Mouse (Mus musculus) heart, embryonic 12.5 days (tissue): Measurements from ENCODE around the gene Tbcd. TPM values are rescaled to one million over a fixed set of nuclear protein-coding genes. Genes with fewer than 3 reads are reported as not detected.
A peak's percentile ranks its signal among the peaks of the same experiment; 100 is the strongest.

Experiments
- ATAC-seq: fragments of 200-750 bp; cut with Nextera tagmentation; 2 replicates; pipeline ENCODE4 v1.8.0; 2017; ENCODE audit warnings: moderate TSS enrichment, moderate library complexity; ENCODE audit not compliant: insufficient number of reproducible peaks, low FRiP score
- H3K27ac ChIP-seq: fragments of 300-500 bp; sonication (generic); 2 replicates; pipeline ENCODE4 v1.5.1; 2016; ENCODE audit warnings: mild to moderate bottlenecking, moderate library complexity; ENCODE audit not compliant: poor library complexity, severe bottlenecking
- H3K27me3 ChIP-seq: fragments of 300-500 bp; sonication (generic); replicated peaks from 2 replicates; pipeline ENCODE4 v1.6.1; 2016; ENCODE audit warnings: mild to moderate bottlenecking, moderate library complexity
- H3K36me3 ChIP-seq: fragments of 300-500 bp; sonication (generic); 2 replicates; pipeline ENCODE4 v1.6.1; 2016; ENCODE audit warnings: mild to moderate bottlenecking, moderate library complexity
- H3K4me1 ChIP-seq: fragments of 300-500 bp; sonication (generic); replicated peaks from 2 replicates; pipeline ENCODE4 v1.6.1; 2016; ENCODE audit warnings: mild to moderate bottlenecking
- H3K4me2 ChIP-seq: fragments of 300-500 bp; sonication (generic); 2 replicates; pipeline ENCODE4 v1.6.1; 2016; ENCODE audit warnings: mild to moderate bottlenecking, moderate library complexity
- H3K4me3 ChIP-seq: fragments of 300-500 bp; sonication (generic); 2 replicates; pipeline ENCODE4 v1.5.1; 2016; ENCODE audit warnings: mild to moderate bottlenecking
- H3K9ac ChIP-seq: fragments of 300-500 bp; sonication (generic); 2 replicates; pipeline ENCODE4 v1.6.1; 2016; ENCODE audit warnings: mild to moderate bottlenecking, moderate library complexity
- H3K9me3 ChIP-seq: fragments of 300-500 bp; sonication (generic); replicated peaks from 2 replicates; pipeline ENCODE4 v1.6.1; 2016; ENCODE audit warnings: mild to moderate bottlenecking, moderate library complexity
- whole genome bisulfite sequencing: fragments of 180-500 bp; shearing (Covaris S2); methylation state at CpG from one replicate; pipeline ENCODE4 v1.1.7; 2016; 5-methylcytosine and 5-hydroxymethylcytosine counted together
- polyA plus RNA-seq: library from polyadenylated mRNA; unstranded; fragments of >200 nt; fragmentation: Nextera tagmentation; extraction: Ambion mirVana; gene quantifications from 2 replicates; pipeline ENCODE4 v1.2.1, GENCODE M21; 2016

Tbcd gene
- polyA plus RNA-seq, 1 experiment from 2014 or later = 24.4 TPM

- Histone ChIP-seq H3K9ac (no peak overlapping the region), H3K4me3 (no peak overlapping the region), H3K9me3 (no peaks in the 10 kb centered on the region), H3K27ac (no peak overlapping the region), H3K4me1 (0 out of 2 replicates have a peak, but pooled peaks cover 2% of the 10 kb centered on the region), H3K27me3 (no peaks in the 10 kb centered on the region), H3K4me2 (no peak overlapping the region), H3K36me3 (peaks cover 24% of the 10 kb centered on the region)
- no peak for ATAC-seq
- WGBS = 86% methylated on average over 15 of the region's 15 CpGs
These were observed 27.9 kb downstream of the Tbcd start for GRCm38 (mm10) chr11:121479476-121480203.

GRCm38 (mm10) chr11:121481129-121481528 lies 29.4 kb downstream of the Tbcd start:
- ATAC-seq = no peak
- Histone ChIP-seq H3K4me3 (no peak overlapping the region), H3K9me3 (no peaks in the 10 kb centered on the region), H3K4me1 (no peaks in the 10 kb centered on the region), H3K9ac (no peak overlapping the region), H3K4me2 (no peak overlapping the region), H3K36me3 (peaks cover 21% of the 10 kb centered on the region), H3K27me3 (no peaks in the 10 kb centered on the region), H3K27ac (no peak overlapping the region)
- WGBS = 74% methylated on average over 2 of the region's 2 CpGs

- no peaks in the 10 kb centered on the region for H3K4me1 ChIP-seq
- H3K4me2 ChIP-seq = no peak overlapping the region
- no peak for ATAC-seq
- peaks cover 8% of the 10 kb centered on the region; the same call in 1 of the 2 replicates for H3K36me3 ChIP-seq
- no peak overlapping the region for H3K4me3 ChIP-seq
- no peak overlapping the region for H3K9ac ChIP-seq
- 85% methylated on average over 9 of the region's 9 CpGs for WGBS
- no peak overlapping the region for H3K27ac ChIP-seq
- H3K27me3 ChIP-seq = no peaks in the 10 kb centered on the region
- no peaks in the 10 kb centered on the region for H3K9me3 ChIP-seq
These were observed 34.1 kb downstream of the Tbcd start for GRCm38 (mm10) chr11:121485882-121486281.

- H3K27ac ChIP-seq = no peak overlapping the region
- no peak overlapping the region for H3K4me3 ChIP-seq
- no peak for ATAC-seq
These were observed 38.9 kb downstream of the Tbcd start for GRCm38 (mm10) chr11:121490651-121491050.

DNA sequence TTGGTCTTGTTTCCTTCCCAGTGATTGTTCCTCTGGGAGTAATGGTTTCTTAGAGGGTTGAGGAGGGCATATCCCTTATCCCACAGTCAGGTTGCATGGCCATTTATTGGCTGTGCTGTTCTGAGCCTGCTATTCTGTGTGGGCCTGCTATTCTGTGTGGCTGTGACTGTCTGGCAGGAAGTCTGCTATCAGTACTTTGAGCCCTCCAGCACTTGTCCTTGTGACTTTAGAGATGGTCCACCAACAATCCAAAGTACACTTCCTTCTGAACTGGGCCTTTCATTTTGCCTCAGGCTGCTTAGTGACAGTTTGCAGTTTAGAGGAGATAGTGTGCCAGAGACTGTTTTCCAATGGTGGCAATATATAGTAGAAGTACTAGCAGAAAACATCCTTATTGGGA lies 48.8 kb downstream of the Tbcd start:
- ATAC-seq = no peak
- H3K36me3 ChIP-seq = peaks cover 29% of the 10 kb centered on the region
- peaks cover 31% of the 10 kb centered on the region for H3K4me1 ChIP-seq
- peak overlapping the region; percentile 17; the same call in 1 of the 2 replicates for H3K27ac ChIP-seq
- no peaks in the 10 kb centered on the region for H3K27me3 ChIP-seq
- H3K9ac ChIP-seq = no peak overlapping the region
- no peak overlapping the region for H3K4me3 ChIP-seq
- no peak overlapping the region for H3K4me2 ChIP-seq
- no peaks in the 10 kb centered on the region for H3K9me3 ChIP-seq

More at GRCm38 (mm10) chr11:121490651-121491050, 38.9 kb downstream of the Tbcd start:
- Histone ChIP-seq H3K9ac (no peak overlapping the region), H3K4me1 (peaks cover 5% of the 10 kb centered on the region), H3K27me3 (no peaks in the 10 kb centered on the region), H3K4me2 (no peak overlapping the region), H3K9me3 (no peaks in the 10 kb centered on the region), H3K36me3 (peaks cover 18% of the 10 kb centered on the region)

- 47% methylated on average over 4 of the region's 4 CpGs for WGBS
- no peak overlapping the region for H3K9ac ChIP-seq
- H3K4me2 ChIP-seq = no peak overlapping the region
- H3K4me1 ChIP-seq = peaks cover 24% of the 10 kb centered on the region
- H3K4me3 ChIP-seq = no peak overlapping the region
- no peaks in the 10 kb centered on the region for H3K9me3 ChIP-seq
- no peak for ATAC-seq
- peaks cover 31% of the 10 kb centered on the region for H3K36me3 ChIP-seq
- peak overlapping the region; percentile 17; the same call in 1 of the 2 replicates for H3K27ac ChIP-seq
- no peaks in the 10 kb centered on the region for H3K27me3 ChIP-seq
These were observed 49.8 kb downstream of the Tbcd start for GRCm38 (mm10) chr11:121501525-121501924.

- H3K4me1 ChIP-seq = peaks cover 24% of the 10 kb centered on the region
- 71% methylated on average over 4 of the region's 4 CpGs for WGBS
- ATAC-seq = no peak
- peaks cover 26% of the 10 kb centered on the region for H3K36me3 ChIP-seq
- H3K9ac ChIP-seq = no peak overlapping the region
- H3K4me2 ChIP-seq = no peak overlapping the region
- no peak overlapping the region for H3K27ac ChIP-seq
- no peaks in the 10 kb centered on the region for H3K9me3 ChIP-seq
- no peak overlapping the region for H3K4me3 ChIP-seq
- H3K27me3 ChIP-seq = no peaks in the 10 kb centered on the region
These were observed 50.5 kb downstream of the Tbcd start for GRCm38 (mm10) chr11:121502000-121502860.

DNA sequence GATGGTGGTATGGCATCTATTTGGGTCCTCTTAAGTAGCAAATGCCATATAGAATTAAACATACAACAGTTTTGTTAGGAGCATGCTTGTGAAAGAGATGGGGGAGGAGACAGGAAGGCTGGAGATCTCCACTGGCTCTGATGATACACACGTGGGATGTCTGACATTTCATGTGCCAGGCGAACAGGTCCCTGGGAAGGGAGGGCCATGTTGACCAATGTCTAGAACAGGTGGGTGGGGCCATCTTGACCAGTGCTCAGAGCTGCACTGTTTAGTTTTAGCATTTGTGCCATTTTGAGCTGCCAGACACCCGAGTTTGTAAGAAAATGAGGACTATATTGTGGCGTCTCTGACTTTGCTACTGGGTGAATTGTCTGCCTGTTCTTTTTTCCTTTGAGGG lies 56.7 kb downstream of the Tbcd start:
- ATAC-seq = no peak
- Histone ChIP-seq H3K9me3 (no peaks in the 10 kb centered on the region), H3K27ac (no peak overlapping the region), H3K27me3 (no peaks in the 10 kb centered on the region), H3K4me3 (no peak overlapping the region), H3K36me3 (peaks cover 15% of the 10 kb centered on the region), H3K4me1 (0 out of 2 replicates have a peak, but pooled peaks cover 4% of the 10 kb centered on the region), H3K4me2 (no peak overlapping the region), H3K9ac (no peak overlapping the region)
- WGBS = 64% methylated on average over 4 of the region's 4 CpGs

DNA sequence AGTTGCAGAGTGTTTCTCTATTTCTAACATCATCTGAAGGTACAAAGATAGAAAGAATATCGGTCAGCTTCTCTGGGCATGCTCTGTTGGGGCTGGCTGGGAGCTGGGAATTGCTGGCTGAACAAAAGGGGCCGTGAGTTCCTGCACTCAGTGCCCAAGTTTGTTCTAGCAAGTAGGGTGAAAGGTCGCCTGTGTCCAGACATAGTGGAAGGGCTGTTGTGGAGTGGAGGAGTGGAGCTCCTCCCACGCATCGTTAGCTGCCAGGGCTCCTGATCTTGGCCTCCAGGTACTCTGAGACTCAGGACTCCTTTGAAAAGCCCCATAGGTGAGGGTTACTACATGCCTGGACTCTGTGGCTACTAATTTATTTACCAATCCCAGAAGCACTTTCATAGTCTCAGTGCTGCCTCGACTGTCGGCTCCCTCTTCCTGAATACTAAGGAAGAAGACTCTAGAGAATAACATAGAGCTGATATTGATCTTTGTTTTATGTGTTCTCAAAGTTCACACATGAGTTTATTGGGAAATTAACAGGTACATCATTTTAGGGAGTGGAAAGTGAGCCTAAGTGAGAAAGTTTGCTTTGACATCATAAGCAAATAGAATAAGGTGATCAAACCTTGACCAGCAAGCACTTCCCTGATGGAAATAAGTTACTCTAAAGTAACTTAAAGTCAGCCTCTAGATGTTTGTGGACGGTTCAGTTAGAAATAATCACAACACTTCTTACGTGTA lies 58.9 kb downstream of the Tbcd start:
- Histone ChIP-seq H3K27me3 (no peaks in the 10 kb centered on the region), H3K9me3 (no peaks in the 10 kb centered on the region), H3K4me3 (no peak overlapping the region), H3K4me1 (0 out of 2 replicates have a peak, but pooled peaks cover 4% of the 10 kb centered on the region), H3K36me3 (peaks cover 2% of the 10 kb centered on the region), H3K4me2 (no peak overlapping the region), H3K27ac (no peak overlapping the region), H3K9ac (no peak overlapping the region)
- ATAC-seq = no peak
- 79% methylated on average over 9 of the region's 9 CpGs for WGBS

GRCm38 (mm10) chr11:121512896-121513572 lies 61.3 kb downstream of the Tbcd start:
- Histone ChIP-seq H3K27ac (no peak overlapping the region), H3K9ac (no peak overlapping the region), H3K4me3 (no peak overlapping the region), H3K9me3 (no peaks in the 10 kb centered on the region), H3K36me3 (no peaks in the 10 kb centered on the region), H3K4me1 (peaks cover 11% of the 10 kb centered on the region), H3K27me3 (no peaks in the 10 kb centered on the region), H3K4me2 (no peak overlapping the region)
- ATAC-seq = no peak
- 87% methylated on average over 8 of the region's 8 CpGs for WGBS
